Mouse (Mus musculus) T-helper 17 cell (primary cell): Measurements from ENCODE around the gene Bag1.

Experiments
- in situ Hi-C, 2 experiments: fragments of 300-600 bp; cut with MboI, MseI; formaldehyde crosslinking; loops; 1 replicate in 1 of 2; 2 replicates in 1 of 2; pipeline ENCODE4 v1.15.1; 2025; ENCODE audit warnings: high pct_unique_total_duplicates in 2 of 2

Bag1 gene

GRCm38 (mm10) chr4:40889983-40890382 lies 58.1 kb downstream of the Bag1 start:
- in situ Hi-C loops: loop anchor here in 1 of 2 experiments (5.0 kb wide), 1 partner anchor 68 kb away; no protein-coding TSS in a partner anchor

- in situ Hi-C loops: no loop called here
These were observed 58.8 kb downstream of the Bag1 start for GRCm38 (mm10) chr4:40889252-40889651.

GRCm38 (mm10) chr4:40888839-40889238 lies 59.3 kb downstream of the Bag1 start:
- in situ Hi-C loops: no loop called here
